Mouse (Mus musculus) thymus, postnatal 14 days (tissue): ENCODE results near the gene Nab1.

Experiments used
- DNase-seq: peaks from one replicate; pipeline ENCODE4 v3.0.0; 2021

Gene Nab1

GRCm38 (mm10) chr1:52470811-52471489 lies 29.5 kb downstream of the Nab1 start:
- no peak for DNase-seq

- no peak for DNase-seq
Observed at GRCm38 (mm10) chr1:52470326-52470725, 30.2 kb downstream of the Nab1 start.

DNA sequence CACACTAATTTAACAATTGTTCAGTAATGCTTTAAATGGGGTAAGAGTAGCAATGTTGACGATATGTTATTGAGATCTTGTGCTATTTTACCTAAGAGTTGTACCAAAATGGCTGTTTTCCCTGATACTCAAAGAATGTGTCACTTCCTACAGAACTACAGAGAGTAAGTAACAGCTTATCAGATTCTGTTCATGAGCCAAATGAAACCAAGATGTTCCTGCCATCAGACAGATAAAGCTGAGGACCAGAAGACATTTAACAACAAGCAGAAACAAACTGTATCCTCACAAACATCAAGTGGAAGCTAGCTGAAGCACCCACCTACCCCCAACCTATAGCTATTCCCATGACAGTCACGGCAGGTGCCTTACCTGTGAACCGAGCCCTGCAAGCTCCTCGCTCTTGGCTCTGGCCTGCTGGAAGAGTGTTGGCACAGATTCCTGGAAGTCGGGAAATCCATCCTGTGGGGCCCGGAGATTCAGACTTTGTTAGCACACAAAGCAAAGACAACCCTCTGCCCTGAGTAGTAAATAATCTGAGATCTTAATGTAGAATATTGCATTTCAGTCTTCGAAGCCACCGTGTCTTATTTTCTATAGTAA lies 33.9 kb downstream of the Nab1 start:
- no peak for DNase-seq

- DNase-seq: no peak
Observed at GRCm38 (mm10) chr1:52465830-52466229, 34.6 kb downstream of the Nab1 start.

DNA sequence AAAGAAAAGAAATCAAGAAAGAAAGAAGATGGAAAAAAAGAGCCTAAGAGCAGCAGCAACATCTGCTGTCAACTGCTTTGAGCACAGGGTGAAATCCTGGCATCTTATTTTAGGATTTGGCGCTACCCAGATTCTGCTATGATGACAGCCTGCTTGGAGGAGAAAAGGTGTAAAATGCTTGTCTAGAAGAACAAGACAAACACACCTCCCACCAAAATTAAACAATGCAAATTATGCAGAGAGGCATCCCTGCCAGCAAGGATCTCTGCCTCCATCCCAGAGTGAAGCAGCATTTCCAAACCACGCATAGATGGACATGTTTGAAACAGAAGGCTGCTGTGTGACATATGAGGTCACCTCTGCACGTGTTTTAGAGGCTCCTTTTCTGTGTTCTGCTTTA lies 35.2 kb downstream of the Nab1 start:
- DNase-seq: no peak

- DNase-seq: no peak
Observed at GRCm38 (mm10) chr1:52463305-52463704, 37.2 kb downstream of the Nab1 start.

DNA sequence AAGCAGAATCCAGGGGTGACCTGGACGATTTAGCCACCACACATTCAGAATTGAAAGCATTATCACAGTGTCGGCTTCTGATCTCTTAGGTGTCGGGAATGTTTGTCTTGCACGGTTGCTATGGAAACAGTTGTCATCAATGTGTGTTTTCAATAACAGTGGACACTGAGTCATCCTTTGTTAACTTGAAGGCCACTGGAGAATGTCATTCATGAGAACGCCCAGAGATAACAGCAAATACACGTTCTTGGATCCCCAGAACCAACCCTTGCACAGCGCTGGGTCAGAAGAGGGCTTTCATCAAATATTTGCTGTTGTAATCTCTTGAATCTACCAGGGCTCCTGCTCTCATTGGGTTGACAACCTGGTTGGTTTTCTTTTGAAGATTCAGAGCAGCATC lies 43.9 kb downstream of the Nab1 start:
- DNase-seq: no peak

DNA sequence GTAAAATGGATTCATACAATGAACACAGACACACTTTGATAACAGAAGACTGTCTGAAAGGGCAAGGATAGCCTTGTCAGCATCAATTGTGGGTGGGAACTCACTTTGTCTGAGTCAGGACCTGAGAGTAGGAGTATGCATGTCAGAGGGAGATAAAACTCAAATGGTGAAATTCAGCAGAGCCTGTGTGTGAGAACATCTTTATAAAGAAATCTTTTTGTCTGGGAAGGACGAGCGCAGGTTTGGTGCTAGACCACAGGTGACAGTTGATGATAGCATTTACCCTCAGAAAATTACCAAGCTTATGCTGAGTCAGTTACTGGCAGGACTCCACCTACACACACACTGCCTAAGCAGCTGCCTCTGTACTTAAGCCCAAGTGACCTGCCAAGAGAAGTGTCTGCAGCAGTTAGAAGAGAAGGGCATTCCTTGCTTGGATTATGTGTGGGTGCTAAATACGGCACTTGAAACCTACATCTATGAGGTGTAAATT lies 45.9 kb downstream of the Nab1 start:
- DNase-seq: no peak

DNA sequence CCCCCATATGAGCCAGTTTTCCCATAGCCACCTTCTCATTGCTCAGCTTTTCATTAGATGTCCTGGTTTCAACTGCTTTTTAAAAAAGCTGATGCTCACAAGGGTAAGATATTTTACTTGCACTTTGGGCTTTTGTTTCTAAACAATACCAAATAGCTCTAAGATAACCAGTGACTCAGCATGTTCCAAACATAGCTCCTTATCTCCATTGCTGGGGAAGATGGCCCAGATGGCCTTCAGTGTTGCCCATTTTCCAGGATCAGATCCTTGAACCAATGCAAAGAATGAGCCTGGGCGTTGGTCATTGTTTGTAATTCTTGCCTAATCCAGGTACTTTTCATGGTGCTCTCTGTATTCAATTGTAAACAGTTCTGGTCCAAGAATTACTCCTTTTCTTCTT lies 49.1 kb downstream of the Nab1 start:
- DNase-seq: no peak

DNA sequence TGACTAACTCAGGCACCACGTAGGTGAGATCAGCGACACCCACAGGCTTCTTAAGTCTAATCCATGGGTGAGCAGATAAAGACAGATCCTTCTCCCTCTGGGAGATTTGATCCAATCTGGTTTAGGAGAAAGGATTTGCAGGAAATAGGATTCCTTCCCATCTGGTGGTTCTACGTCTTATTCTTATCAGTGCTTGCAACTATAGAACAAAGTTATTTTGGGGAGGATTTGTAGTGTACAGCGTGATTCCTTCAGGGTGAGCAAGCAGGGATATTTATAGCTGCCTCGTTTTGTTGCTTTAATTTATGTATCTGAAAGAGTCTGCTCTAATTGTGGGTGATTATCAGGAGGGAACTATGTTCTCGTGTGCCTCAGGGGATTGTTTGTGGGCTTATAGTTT lies 64.6 kb downstream of the Nab1 start:
- no peak for DNase-seq

- DNase-seq: no peak
Observed at GRCm38 (mm10) chr1:52434085-52434484, 66.4 kb downstream of the Nab1 start.

GRCm38 (mm10) chr1:52431806-52432205 lies 68.7 kb downstream of the Nab1 start:
- DNase-seq: no peak

- peak; percentile 22 for DNase-seq
Observed at GRCm38 (mm10) chr1:52430606-52431005, 69.9 kb downstream of the Nab1 start.

- DNase-seq: peak; percentile 10
Observed at GRCm38 (mm10) chr1:52430116-52430515, 70.4 kb downstream of the Nab1 start.

DNA sequence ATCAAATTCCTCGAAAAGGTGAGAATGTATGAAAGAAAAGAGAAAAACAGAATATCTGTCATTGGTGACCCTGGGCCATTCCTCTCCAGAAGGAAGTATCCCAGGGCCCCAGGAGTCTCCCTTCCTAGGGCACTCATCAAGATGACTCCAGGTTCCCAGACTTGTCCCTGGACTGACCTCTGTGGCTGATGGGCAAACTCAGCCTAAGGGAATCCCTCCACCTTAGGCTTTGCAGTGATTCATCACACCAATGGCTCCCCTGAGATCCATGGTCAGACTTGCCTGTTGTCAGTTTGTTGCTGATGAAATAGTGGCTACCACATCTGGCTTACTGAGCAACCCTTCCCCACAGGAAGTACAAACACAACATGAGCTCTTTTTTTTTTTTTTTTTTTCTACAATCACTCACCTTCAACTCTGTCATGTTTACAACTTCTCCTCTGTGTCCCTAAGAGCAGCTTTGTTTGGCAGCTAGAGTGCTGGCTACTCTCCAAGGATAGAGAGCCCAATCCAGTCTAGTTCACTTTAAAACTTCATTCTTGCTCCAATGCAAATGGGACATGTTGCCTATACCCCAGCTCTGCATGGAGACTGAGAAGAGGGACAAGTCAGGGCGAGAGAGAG lies 72.5 kb downstream of the Nab1 start:
- DNase-seq: no peak

GRCm38 (mm10) chr1:52423846-52424245 lies 76.6 kb downstream of the Nab1 start:
- no peak for DNase-seq

DNA sequence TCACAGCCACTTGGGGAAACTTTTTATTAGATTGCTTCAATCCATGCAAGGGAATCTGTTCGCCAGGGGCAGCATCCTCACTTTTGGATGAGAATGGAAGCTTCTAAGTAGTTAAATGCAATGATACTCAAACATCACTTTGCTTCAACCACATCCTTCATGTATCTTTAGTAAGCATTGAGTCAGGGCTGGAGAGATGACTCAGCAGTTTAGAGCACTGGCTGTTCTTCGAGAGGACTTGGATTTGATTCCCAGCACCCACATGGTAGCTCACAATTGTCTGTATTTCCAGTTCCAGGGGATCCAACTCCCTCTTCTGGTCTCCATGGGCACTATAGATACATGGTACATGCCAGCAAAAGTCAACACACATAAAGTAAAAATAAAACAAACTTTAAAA lies 77.4 kb downstream of the Nab1 start:
- no peak for DNase-seq

DNA sequence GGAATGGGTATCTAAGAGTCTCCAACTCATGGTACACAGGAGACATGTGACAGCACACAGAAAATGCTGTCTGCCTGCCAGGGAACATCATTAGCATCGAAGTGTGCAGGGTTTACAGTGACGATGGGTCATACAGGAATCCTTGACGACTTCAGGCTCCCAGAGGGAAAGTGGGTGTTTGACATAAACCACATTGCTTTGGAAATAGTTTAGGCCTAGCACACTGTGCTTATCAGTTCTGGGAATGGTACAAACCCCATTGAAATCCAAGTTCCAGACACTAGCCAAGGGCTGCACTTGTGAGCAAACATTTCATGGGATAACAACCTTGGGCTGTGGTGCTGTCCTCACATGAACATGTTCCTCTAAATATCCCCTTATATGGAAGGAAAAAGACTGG lies 78.3 kb downstream of the Nab1 start:
- no peak for DNase-seq

GRCm38 (mm10) chr1:52421623-52422022 lies 78.9 kb downstream of the Nab1 start:
- no peak for DNase-seq

- no peak for DNase-seq
Observed at GRCm38 (mm10) chr1:52419088-52419819, 81.2 kb downstream of the Nab1 start.
